Mouse (Mus musculus): ENCODE results near the gene T.

GRCm38 (mm10) chr17:8436184-8436583, 2.0 kb downstream of the T start:
- TF ChIP-seq POLR2A (IDR thresholded peaks at IDR 0.05; ENCODE audit: control insufficient read depth, low read depth, low read length) (no peak), CTCF (IDR thresholded peaks at IDR 0.05; ENCODE audit: control insufficient read depth, insufficient read depth, insufficient replicate concordance, low read depth, low read length) (no peak)
